Mouse (Mus musculus): Measurements from ENCODE around the gene Naa50.

Gene Naa50

GRCm38 (mm10) chr16:44205973-44206372 lies 66.3 kb downstream of the Naa50 start:
- DNase-seq = no peak

GRCm38 (mm10) chr16:44210156-44211053 lies 70.8 kb downstream of the Naa50 start:
- no peak for DNase-seq

- no peak for DNase-seq
Observed at GRCm38 (mm10) chr16:44211054-44211414, 71.4 kb downstream of the Naa50 start.

- no peak for DNase-seq
Observed at GRCm38 (mm10) chr16:44212703-44213102, 73.1 kb downstream of the Naa50 start.

Measured in cerebellum, postnatal 10 days (tissue).